Mouse (Mus musculus) stomach, postnatal 0 days (tissue): ENCODE data around the gene Bcl2l14.

Experiments used
- CTCF ChIP-seq: IDR thresholded peaks from 2 replicates; pipeline ENCODE4 v1.5.1; 2016; ENCODE audit warnings: antibody characterized with exemption, low read depth, mild to moderate bottlenecking, moderate library complexity
- EP300 ChIP-seq: optimal IDR thresholded peaks from 2 replicates; pipeline ENCODE3; 2016; ENCODE audit warnings: antibody characterized with exemption

DNA sequence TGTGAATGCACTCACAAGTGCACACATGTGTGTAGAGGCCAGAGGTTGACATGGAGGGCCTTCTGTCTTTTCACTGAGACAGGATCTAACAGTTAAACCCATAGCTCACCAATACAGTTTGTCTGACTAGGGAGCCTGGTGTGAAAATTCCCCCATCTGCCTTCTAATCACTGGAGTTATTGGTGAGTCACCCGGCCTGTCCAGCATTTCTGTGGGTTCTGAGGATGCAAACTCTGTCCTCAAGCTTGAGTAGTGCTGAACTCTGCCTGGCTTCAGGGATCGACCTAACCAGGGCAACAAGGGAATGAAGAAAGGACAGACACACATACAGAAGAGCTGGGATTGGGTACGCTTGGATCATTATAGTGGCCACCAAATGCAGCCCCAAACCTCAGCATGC, 45.6 kb downstream of the Bcl2l14 start:
- TF ChIP-seq EP300 = no peak
- no peak for TF ChIP-seq CTCF
